Mouse (Mus musculus): ENCODE results near the gene Mdga1.

DNA sequence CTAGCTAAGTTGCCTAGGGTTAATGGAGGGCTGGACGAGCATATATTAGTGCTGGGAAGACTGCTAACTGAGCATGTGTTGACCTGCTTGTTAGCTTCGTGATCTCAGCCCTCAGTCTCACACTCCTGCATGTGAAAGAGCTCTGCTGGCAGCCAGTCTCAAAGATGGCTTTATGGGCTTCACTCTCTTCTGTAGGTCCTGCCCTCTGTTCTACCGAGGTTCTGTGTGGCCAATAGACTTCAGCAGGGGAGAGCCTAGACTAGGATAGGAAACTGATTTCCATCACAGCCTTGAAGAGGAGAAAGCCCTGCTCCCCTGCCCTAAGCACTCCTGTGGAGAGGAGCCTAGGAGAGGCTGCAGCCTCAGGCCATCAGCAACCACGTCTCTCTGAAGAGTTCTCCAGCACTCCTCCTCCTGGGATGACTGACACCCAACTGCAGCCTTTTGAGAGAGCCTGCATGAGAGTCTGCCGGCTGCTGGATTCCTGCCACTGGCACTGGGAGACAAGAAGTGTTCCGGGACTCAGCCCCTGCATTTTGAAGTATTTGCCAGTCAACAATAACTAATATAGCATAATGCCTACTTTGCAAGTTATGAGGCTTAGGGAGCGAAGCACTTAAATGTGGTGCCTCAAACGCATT lies 116.9 kb downstream of the Mdga1 start:
- no peak for TF ChIP-seq CTCF (IDR thresholded peaks at IDR 0.05; ENCODE audit: extremely low read depth, insufficient read depth, low read length)
- TF ChIP-seq POLR2A (IDR thresholded peaks at IDR 0.05; ENCODE audit: extremely low read depth, insufficient read depth, low read length): no peak

Data from cortical plate, adult 2 months (tissue).